Mouse (Mus musculus): ENCODE measurements around the gene Gm21258. TPM values are rescaled to one million over a fixed set of nuclear protein-coding genes. Genes with fewer than 3 reads are reported as not detected.

Gene Gm21258
- not detected for polyA plus RNA-seq (2014; fragmentation: Illumina TruSeq; extraction: RNeasy Lipid Tissue Mini Kit (QIAGEN cat#74804); ENCODE audit: low read depth, low replicate concordance)

GRCm38 (mm10) chrY:52779740-52780139, at the start of gene Gm21258:
TSS of gene Gm21258 (plus strand) at chrY:52780040.

